Mouse (Mus musculus) intestine, postnatal 0 days (tissue): ENCODE data around the gene Ltb4r2. TPM values are rescaled to one million over a fixed set of nuclear protein-coding genes. Genes with fewer than 3 reads are reported as not detected.
A peak's percentile ranks its signal among the peaks of the same experiment; 100 is the strongest.

Experiments used
- ATAC-seq: fragments of 200-750 bp; cut with Nextera tagmentation; 2 replicates; pipeline ENCODE4 v1.8.0; 2017; ENCODE audit warnings: mild to moderate bottlenecking, moderate TSS enrichment, moderate library complexity
- H3K27ac ChIP-seq: fragments of 300-500 bp; sonication (generic); 2 replicates; pipeline ENCODE4 v1.5.1; 2014; ENCODE audit warnings: mild to moderate bottlenecking, low read depth, low read length, moderate library complexity
- H3K27me3 ChIP-seq: fragments of 300-500 bp; sonication (generic); replicated peaks from 2 replicates; pipeline ENCODE4 v1.6.1; 2014; ENCODE audit warnings: low read length, mixed read lengths; ENCODE audit not compliant: control insufficient read depth, insufficient read depth
- H3K36me3 ChIP-seq: fragments of 300-500 bp; sonication (generic); 2 replicates; pipeline ENCODE4 v1.6.1; 2014; ENCODE audit warnings: mild to moderate bottlenecking, moderate library complexity; ENCODE audit not compliant: control insufficient read depth, insufficient read depth
- H3K4me1 ChIP-seq: fragments of 300-500 bp; sonication (generic); replicated peaks from 2 replicates; pipeline ENCODE4 v1.6.1; 2014; ENCODE audit warnings: antibody characterized with exemption, low read length, mixed read lengths; ENCODE audit not compliant: control insufficient read depth, insufficient read depth
- H3K4me2 ChIP-seq: fragments of 300-500 bp; sonication (generic); replicated peaks from 2 replicates; pipeline ENCODE4 v1.6.1; 2014; ENCODE audit warnings: low read depth, mild to moderate bottlenecking, moderate library complexity
- H3K4me3 ChIP-seq: fragments of 300-500 bp; sonication (generic); 2 replicates; pipeline ENCODE4 v1.5.1; 2014; ENCODE audit warnings: low read depth, low read length
- H3K9ac ChIP-seq: fragments of 300-500 bp; sonication (generic); 2 replicates; pipeline ENCODE4 v1.6.1; 2014; ENCODE audit warnings: mild to moderate bottlenecking, low read depth, low read length
- H3K9me3 ChIP-seq: fragments of 300-500 bp; sonication (generic); 2 replicates; pipeline ENCODE4 v1.6.1; 2016; ENCODE audit warnings: mixed run types; ENCODE audit not compliant: control insufficient read depth
- CTCF ChIP-seq: sonication (generic); IDR thresholded peaks from 2 replicates; pipeline ENCODE4 v1.5.1; 2016; ENCODE audit warnings: low read depth, mild to moderate bottlenecking, control low read depth, antibody characterized with exemption, moderate library complexity
- WGBS: fragments of 180-500 bp; shearing (Covaris S2); extraction: QIAGEN DNeasy Blood & Tissue Kit; methylation state at CpG from one replicate; pipeline ENCODE4 v1.1.7; 2014; 5-methylcytosine and 5-hydroxymethylcytosine counted together
- polyA plus RNA-seq: library from polyadenylated mRNA; unstranded; fragments of >200 nt; fragmentation: Nextera tagmentation; extraction: Ambion mirVana; gene quantifications from 2 replicates; pipeline ENCODE4 v1.2.1, GENCODE M21; 2015

The Ltb4r2 gene
- polyA plus RNA-seq, 1 experiment from 2014 or later = 9.0 TPM

DNA sequence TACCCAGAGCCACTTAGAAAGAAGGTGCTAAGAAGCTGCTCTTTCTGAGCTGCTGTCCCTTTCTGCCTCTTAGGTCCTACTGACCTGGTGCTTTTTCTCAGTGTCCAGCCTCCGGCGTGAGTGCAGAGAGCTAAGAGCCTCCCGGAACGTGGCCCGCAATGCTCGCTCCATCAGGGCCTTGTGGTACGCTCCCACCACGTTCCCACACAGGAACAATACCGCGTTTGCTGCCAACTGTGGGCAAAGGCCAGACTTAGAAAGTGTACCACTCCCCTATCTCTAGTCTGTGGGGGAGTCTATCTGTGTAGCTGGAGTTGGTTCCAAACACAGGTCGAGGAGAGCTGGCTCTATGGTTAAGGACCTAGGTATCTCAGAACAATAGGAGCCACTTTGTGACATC lies 19.5 kb downstream of the Ltb4r2 start:
- no peak overlapping the region for H3K4me3 ChIP-seq
- WGBS = 83% methylated on average over 11 of the region's 11 CpGs
- H3K27ac ChIP-seq = no peak overlapping the region
- H3K9ac ChIP-seq = no peak overlapping the region
- H3K27me3 ChIP-seq = peaks cover 11% of the 10 kb centered on the region; the same call in 1 of the 2 replicates
- no peak for TF ChIP-seq CTCF
- H3K4me1 ChIP-seq = 0 out of 2 replicates have a peak, but pooled peaks cover 5% of the 10 kb centered on the region
- H3K4me2 ChIP-seq = no peak overlapping the region
- ATAC-seq = no peak
- H3K9me3 ChIP-seq = no peaks in the 10 kb centered on the region
- peaks cover 3% of the 10 kb centered on the region; the same call in 1 of the 2 replicates for H3K36me3 ChIP-seq

DNA sequence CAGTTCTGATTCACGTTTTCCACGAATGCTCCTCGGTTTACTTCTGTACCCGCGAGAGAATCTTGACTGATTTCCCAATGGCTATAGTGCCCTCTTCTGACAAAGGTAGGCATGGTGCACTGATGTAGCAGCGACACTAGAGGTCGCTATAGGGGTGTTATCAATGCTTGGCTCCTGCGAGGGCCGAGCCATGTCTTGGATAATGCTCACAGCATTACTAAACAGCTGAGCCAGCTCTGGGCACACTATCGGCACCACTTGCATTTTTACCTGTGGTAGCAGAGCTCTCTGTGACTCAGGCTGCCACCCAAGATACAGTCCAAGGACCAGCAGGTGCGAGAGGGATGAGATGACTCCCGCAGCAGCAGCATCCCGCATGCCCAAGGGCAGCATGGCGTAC lies 20.1 kb downstream of the Ltb4r2 start:
- H3K4me3 ChIP-seq = no peak overlapping the region
- H3K27ac ChIP-seq = no peak overlapping the region
- no peak overlapping the region for H3K9ac ChIP-seq
- ATAC-seq = peak; percentile 70
- peak; percentile 100 for TF ChIP-seq CTCF
- peaks cover 7% of the 10 kb centered on the region; the same call in 1 of the 2 replicates for H3K36me3 ChIP-seq
- peaks cover 11% of the 10 kb centered on the region; the same call in 1 of the 2 replicates for H3K27me3 ChIP-seq
- peak overlapping the region; percentile 32 for H3K4me2 ChIP-seq
- no peaks in the 10 kb centered on the region for H3K9me3 ChIP-seq
- WGBS = 18% methylated on average over 14 of the region's 14 CpGs
- 0 out of 2 replicates have a peak, but pooled peaks cover 5% of the 10 kb centered on the region for H3K4me1 ChIP-seq

DNA sequence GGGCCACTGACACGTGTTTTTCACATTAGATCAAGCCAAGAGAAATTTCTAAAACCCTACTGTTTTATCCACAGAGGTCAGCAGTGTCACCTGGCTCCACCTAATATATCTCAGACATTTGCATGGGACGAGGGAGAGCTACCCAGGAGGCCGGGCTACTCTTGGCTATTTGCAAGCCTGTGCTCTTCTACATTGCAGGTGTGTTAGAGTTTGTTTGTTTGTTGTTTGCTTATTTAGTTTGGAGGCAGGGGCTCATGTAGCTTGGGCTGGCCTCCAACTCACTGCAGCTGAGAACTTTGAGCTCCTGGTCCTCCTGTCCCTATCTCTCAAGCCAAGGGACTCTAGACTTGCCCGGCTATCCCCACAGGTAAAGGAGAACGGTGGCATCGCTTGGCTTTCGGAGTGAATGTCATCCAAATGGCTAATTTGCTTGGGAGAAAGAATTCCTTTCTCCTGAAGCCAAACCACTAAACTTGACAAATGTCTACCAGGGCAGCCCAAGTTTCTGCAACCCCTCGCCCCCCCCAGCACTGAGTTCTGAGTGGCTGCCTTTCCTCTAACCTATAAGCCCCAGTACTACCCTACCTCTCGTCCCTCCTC lies 21.2 kb downstream of the Ltb4r2 start:
- peak overlapping the region; percentile 62 for H3K4me2 ChIP-seq
- no peaks in the 10 kb centered on the region for H3K9me3 ChIP-seq
- H3K9ac ChIP-seq = no peak overlapping the region
- no peaks in the 10 kb centered on the region for H3K4me1 ChIP-seq
- H3K27ac ChIP-seq = no peak overlapping the region
- H3K36me3 ChIP-seq = peaks cover 7% of the 10 kb centered on the region; the same call in 1 of the 2 replicates
- H3K4me3 ChIP-seq = peak overlapping the region; percentile 37
- no peak for ATAC-seq
- H3K27me3 ChIP-seq = peaks cover 11% of the 10 kb centered on the region; the same call in 1 of the 2 replicates
- TF ChIP-seq CTCF = no peak
- WGBS = 66% methylated on average over 9 of the region's 9 CpGs

DNA sequence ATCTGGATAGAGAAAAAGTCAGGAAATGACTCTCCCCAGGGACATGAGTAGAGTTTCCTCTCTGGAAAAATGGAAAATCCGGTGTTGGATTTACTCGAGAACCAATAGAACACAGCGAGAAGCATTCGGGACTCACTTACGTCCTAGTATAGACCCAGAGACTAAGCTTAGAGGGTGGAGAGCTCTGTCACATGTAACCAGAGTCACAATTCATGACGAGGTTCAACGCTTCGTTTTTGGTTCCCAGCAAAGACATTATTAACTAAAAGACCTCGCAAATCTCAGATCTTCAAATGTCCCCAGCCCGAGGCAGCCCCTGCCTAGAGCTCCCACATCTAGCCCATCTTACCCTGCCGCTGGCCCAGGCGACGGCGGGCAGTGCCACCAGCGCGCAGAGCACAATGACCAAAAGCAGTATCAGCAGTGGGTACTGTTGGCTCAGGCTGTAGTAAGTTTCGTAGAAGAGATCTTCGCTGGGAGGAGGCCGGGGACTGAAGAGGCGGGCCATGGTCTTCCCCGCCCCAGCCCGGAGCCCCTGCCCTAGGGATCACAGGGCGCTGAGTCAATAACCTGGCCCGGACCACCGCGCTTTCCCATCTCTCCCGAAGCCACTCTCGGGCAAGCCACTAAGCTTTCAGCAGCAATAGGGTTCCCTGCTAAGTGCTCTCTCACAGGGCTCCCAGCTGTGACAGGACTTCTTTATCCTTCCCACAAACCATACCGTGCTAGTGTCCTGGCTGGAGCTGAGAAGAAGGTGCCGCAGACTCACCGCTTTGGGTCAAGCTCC lies 22.1 kb downstream of the Ltb4r2 start:
- peak overlapping the region; percentile 62 for H3K4me2 ChIP-seq
- H3K4me3 ChIP-seq = peak overlapping the region; percentile 37
- no peak overlapping the region; the same call in 1 of the 2 replicates for H3K27ac ChIP-seq
- peaks cover 7% of the 10 kb centered on the region; the same call in 1 of the 2 replicates for H3K36me3 ChIP-seq
- 0 out of 2 replicates have a peak overlapping the region, but pooled peaks have one; percentile 22 for H3K9ac ChIP-seq
- no peaks in the 10 kb centered on the region for H3K4me1 ChIP-seq
- peaks cover 11% of the 10 kb centered on the region; the same call in 1 of the 2 replicates for H3K27me3 ChIP-seq
- TF ChIP-seq CTCF = peak; percentile 12; the same call in 1 of the 2 replicates
- no peaks in the 10 kb centered on the region for H3K9me3 ChIP-seq
- 15% methylated on average over 31 of the region's 31 CpGs for WGBS
- ATAC-seq = no peak

DNA sequence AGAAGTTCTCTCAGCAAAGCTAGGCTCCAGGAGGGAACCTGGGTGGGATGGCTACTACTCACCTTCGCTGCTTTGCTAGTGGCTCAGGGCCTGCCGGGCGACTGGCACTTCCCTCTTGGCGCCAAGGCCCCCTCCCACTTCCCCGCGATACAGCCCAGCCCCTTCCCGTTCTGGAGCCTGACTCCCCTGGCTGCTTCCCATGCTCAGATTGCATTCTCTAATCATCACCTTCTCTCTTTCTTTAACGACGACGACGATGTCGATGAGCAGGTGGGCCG lies 22.7 kb downstream of the Ltb4r2 start, which contains the start of gene Adcy4:
Adcy4 (minus strand) TSS at position 138 of the 278 bp plus-strand sequence.
- Histone ChIP-seq H3K9me3 (no peaks in the 10 kb centered on the region), H3K27ac (no peak within 1 kb of the TSS; the same call in 1 of the 2 replicates), H3K4me2 (peak within 1 kb of the TSS; percentile 62), H3K4me3 (peak within 1 kb of the TSS; percentile 37), H3K36me3 (peaks cover 7% of the 10 kb centered on the region; the same call in 1 of the 2 replicates), H3K27me3 (peaks cover 11% of the 10 kb centered on the region; the same call in 1 of the 2 replicates), H3K4me1 (0 out of 2 replicates have a peak, but pooled peaks cover 1% of the 10 kb centered on the region), H3K9ac (0 out of 2 replicates have a peak within 1 kb of the TSS, but pooled peaks have one; percentile 22)
- TF ChIP-seq CTCF = no peak
- 25% methylated on average over 13 of the region's 13 CpGs for WGBS
- ATAC-seq = no peak

DNA sequence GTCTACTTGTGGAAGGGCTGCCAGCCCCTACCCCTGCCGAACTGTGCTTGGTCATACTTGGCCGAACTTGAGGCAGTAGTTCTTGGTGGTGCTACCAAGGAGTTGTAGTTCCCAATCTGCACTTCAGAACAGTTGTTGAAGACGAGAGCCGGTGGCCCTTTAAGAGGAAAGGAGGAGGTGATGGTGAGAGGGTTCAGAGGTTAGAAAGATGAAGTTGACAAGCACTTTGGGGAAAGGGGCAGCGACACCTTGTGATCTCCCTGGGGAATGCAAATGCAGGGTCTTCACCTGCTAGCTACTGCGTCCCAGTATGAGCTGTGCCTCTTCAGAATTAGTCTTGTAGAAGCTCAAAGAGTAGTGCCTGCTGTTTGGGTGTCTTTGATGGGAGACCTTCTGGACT lies 24.0 kb downstream of the Ltb4r2 start:
- WGBS = 54% methylated on average over 6 of the region's 6 CpGs
- Histone ChIP-seq H3K4me3 (no peak overlapping the region), H3K9ac (no peak overlapping the region), H3K36me3 (peaks cover 7% of the 10 kb centered on the region; the same call in 1 of the 2 replicates), H3K4me2 (no peak overlapping the region), H3K9me3 (no peaks in the 10 kb centered on the region), H3K27ac (no peak overlapping the region), H3K4me1 (0 out of 2 replicates have a peak, but pooled peaks cover 2% of the 10 kb centered on the region), H3K27me3 (peaks cover 11% of the 10 kb centered on the region; the same call in 1 of the 2 replicates)
- no peak for ATAC-seq
- peak; percentile 49 for TF ChIP-seq CTCF
